Mouse (Mus musculus): ENCODE data around the gene Gm45261. TPM values are rescaled to one million over a fixed set of nuclear protein-coding genes. Genes with fewer than 3 reads are reported as not detected.

Gene Gm45261
- polyA plus RNA-seq (2012; rRNA removed) = not detected in 2 replicates

DNA sequence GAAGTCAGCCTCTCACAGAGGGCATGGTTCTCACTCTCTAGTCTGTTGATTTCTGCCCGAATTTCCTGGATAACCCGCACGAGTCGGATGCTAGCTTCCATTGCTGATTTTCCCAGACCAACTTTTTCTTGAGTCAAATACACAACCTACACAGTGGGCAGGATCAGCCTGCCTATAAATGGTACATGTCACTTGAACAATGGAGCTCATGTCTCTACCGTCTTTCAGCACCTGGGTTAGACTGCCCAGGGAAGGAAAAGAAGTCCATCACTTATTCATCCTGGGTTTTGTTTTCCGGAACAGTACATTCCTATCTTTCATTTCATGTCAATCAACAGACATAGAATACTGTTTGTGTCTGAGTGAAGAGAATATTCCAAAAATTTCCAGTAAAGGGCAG is at the start of gene Gm45261:
Gene Gm45261, minus strand, starts transcription at position 101 of the 400 bp plus-strand sequence.

Other genes with a start within 250 kb of the Gm45261 start
- gene Fam124b, start 243.0 kb downstream of the Gm45261 start, polyA plus RNA-seq (2012; rRNA removed) = 0.22 and 0.40 TPM in 2 replicates
- 54.3 and 92.6 TPM in 2 replicates for gene Cul3, start 121.0 kb downstream of the Gm45261 start, polyA plus RNA-seq (2012; rRNA removed)

Measured in central nervous system, embryonic 11.5 days (tissue).